Mouse (Mus musculus) kidney, embryonic 16.5 days (tissue): Measurements from ENCODE around the gene Lmbr1l. TPM values are rescaled to one million over a fixed set of nuclear protein-coding genes. Genes with fewer than 3 reads are reported as not detected.

Experiments used
- ATAC-seq: fragments of 200-750 bp; cut with Nextera tagmentation; 2 replicates; pipeline ENCODE4 v1.8.0; 2017; ENCODE audit warnings: moderate TSS enrichment; ENCODE audit not compliant: low FRiP score, low TSS enrichment
- H3K27ac ChIP-seq: fragments of 300-500 bp; sonication (generic); 2 replicates; pipeline ENCODE4 v1.5.1; 2014; ENCODE audit warnings: low read length
- H3K27me3 ChIP-seq: fragments of 300-500 bp; sonication (generic); 2 replicates; pipeline ENCODE4 v1.6.1; 2014; ENCODE audit warnings: low read length, control low read depth, mixed read lengths; ENCODE audit not compliant: insufficient read depth
- H3K36me3 ChIP-seq: fragments of 300-500 bp; sonication (generic); 2 replicates; pipeline ENCODE4 v1.6.1; 2014; ENCODE audit warnings: low read length, control low read depth, mixed read lengths; ENCODE audit not compliant: insufficient read depth
- H3K4me1 ChIP-seq: fragments of 300-500 bp; sonication (generic); 2 replicates; pipeline ENCODE4 v1.6.1; 2014; ENCODE audit warnings: low read length, control low read depth, mixed read lengths; ENCODE audit not compliant: insufficient read depth
- H3K4me2 ChIP-seq: fragments of 300-500 bp; sonication (generic); replicated peaks from 2 replicates; pipeline ENCODE4 v1.6.1; 2014; ENCODE audit warnings: low read depth, low read length
- H3K4me3 ChIP-seq: fragments of 300-500 bp; sonication (generic); 2 replicates; pipeline ENCODE4 v1.5.1; 2014; ENCODE audit warnings: mild to moderate bottlenecking, low read length
- H3K9ac ChIP-seq: fragments of 300-500 bp; sonication (generic); replicated peaks from 2 replicates; pipeline ENCODE4 v1.6.1; 2014; ENCODE audit warnings: low read length
- H3K9me3 ChIP-seq: fragments of 300-500 bp; sonication (generic); 2 replicates; pipeline ENCODE4 v1.6.1; 2016; ENCODE audit warnings: low read length, control low read depth
- WGBS: fragments of 180-500 bp; shearing (Covaris S2); extraction: QIAGEN DNeasy Blood & Tissue Kit; methylation state at CpG from one replicate; pipeline ENCODE4 v1.1.7; 2014; 5-methylcytosine and 5-hydroxymethylcytosine counted together
- polyA plus RNA-seq: library from polyadenylated mRNA; unstranded; fragments of >200 nt; fragmentation: Nextera tagmentation; extraction: Ambion mirVana; gene quantifications from 2 replicates; pipeline ENCODE4 v1.2.1, GENCODE M21; 2015

Gene Lmbr1l
- polyA plus RNA-seq: 17.6 and 18.9 TPM in 2 replicates

DNA sequence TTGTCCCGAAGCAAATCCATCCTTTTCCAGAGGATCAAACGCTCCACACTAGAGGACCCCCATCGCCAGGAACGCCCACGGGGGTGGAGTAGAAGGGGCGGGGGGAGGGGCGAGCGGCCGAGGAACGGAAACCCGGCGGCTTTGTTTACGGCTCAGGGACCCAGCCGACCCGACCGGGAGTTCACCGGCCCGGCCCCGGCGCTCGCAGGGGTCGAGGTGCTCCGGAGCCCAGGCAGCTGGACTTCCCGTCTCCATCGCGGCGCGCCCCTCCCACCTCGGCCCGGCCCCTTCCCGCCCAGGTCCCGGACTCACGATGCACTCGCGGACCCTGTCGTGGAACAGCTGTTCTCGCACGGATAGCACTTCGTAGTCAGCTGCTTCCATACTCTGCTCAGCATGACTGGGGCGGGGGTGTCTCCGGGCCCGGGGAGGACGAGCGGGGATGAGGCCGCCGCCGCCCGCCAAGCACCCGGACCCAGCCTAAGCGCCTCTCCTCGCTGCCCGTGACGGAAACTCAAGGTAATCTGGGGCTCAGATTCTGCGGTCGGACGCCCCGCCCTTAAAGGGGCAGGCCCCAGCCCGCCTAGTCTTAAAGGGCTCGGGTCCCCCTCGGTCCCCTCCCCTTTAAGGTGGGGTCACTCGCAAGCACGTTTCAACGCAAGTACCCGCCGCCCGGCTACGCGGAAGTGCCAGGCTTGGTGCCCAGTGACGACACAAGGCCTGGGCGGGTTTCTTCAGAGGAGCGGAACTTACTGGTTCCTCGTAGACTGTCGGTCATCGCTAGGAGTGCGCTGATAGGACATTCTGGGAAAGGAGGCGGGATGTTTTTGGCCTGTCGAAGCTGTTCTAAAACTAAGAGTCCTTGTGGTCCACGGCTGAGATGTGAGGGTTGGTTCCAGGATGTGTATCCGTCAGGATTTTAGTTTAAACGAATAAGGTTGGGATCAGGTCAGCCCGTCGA is at the start of gene Lmbr1l:
Lmbr1l (minus strand) TSS at position 694 of the 961 bp plus-strand sequence.
- Histone ChIP-seq H3K27me3 (no peaks in the 10 kb centered on the region), H3K4me3 (peak within 1 kb of the TSS; percentile 81), H3K4me2 (peak within 1 kb of the TSS; percentile 72), H3K9ac (peak within 1 kb of the TSS; percentile 82), H3K27ac (peak within 1 kb of the TSS; percentile 95), H3K9me3 (no peaks in the 10 kb centered on the region), H3K36me3 (peaks cover 2% of the 10 kb centered on the region), H3K4me1 (peaks cover 10% of the 10 kb centered on the region)
- WGBS: under 1% methylated on average over 80 of the region's 82 CpGs
- ATAC-seq: peak; percentile 99

DNA sequence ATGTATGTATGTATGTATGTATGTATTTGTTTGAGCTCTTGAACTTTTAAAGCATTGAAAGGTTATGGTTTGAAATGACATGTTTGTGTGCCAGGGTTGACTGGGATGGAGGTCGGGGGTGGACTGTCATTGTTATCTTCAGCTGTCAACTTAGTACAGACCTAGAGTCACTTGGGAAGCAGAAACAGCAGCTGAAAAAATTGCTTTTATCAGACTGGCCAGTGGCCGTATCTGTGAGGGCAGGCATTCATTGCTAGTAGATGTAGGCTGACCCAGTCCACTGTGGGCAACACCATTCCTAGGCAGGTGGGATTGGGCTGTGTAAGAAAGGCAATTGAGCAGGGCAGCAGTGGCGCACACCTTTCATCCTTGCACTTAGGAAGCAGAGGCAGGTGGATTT is 41.5 kb upstream of the Lmbr1l start:
- no peak overlapping the region for H3K4me2 ChIP-seq
- H3K27me3 ChIP-seq: no peaks in the 10 kb centered on the region
- H3K9ac ChIP-seq: no peak overlapping the region
- H3K4me3 ChIP-seq: no peak overlapping the region
- WGBS: 83% methylated on average over 3 of the region's 3 CpGs
- H3K36me3 ChIP-seq: no peaks in the 10 kb centered on the region
- peaks cover 4% of the 10 kb centered on the region; the same call in 1 of the 2 replicates for H3K4me1 ChIP-seq
- H3K9me3 ChIP-seq: no peaks in the 10 kb centered on the region
- no peak overlapping the region for H3K27ac ChIP-seq
- no peak for ATAC-seq

DNA sequence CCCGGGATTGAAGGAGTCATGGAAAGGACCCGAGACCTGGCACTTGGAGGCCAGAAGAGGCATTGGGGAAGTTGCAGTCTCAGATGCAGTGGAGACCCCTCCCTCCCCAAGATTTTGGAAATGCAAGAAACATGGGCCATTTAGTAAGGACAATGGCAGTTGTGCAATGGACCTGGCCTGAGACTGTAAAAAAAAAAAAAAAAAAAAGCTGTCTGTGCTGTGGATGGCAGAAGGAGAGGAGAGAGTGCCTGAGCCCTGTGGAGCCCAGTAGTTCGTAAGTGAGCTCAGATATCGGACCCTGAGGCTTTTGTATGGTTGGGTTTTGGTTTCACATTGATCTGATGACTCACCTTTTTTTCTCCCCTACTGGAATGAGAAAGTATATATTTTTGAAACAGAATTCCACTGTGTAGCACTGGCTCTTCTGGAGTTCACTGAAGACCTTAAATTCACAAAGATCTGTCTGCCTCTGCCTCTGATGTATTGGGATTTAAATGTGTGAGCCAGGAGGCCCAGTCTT is 40.9 kb upstream of the Lmbr1l start:
- Histone ChIP-seq H3K9ac (no peak overlapping the region), H3K9me3 (no peaks in the 10 kb centered on the region), H3K4me3 (no peak overlapping the region), H3K36me3 (no peaks in the 10 kb centered on the region), H3K27me3 (no peaks in the 10 kb centered on the region), H3K4me2 (no peak overlapping the region), H3K27ac (no peak overlapping the region), H3K4me1 (peaks cover 7% of the 10 kb centered on the region)
- ATAC-seq: no peak
- WGBS: 84% methylated on average over 4 of the region's 4 CpGs

DNA sequence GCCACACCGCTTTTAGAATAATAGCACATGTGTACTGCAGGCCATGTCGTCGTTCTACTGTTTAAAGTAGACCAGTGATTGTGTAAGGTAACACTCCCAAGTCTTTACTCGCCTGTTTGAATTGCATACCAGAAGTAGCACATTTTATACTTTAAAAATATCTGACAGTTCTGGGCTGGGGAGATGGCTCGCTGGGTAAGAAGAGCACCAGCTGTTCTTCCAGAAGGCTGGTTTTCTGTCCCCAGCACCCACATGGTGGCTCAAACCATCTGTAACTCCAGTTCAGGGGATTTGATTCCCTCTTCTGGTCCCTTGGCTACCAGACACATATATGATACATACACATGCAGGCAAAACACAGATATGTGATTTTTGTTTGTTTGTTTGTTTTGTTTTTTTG is 39.4 kb upstream of the Lmbr1l start:
- Histone ChIP-seq H3K4me1 (peaks cover 8% of the 10 kb centered on the region), H3K9ac (no peak overlapping the region), H3K9me3 (no peaks in the 10 kb centered on the region), H3K36me3 (no peaks in the 10 kb centered on the region), H3K27ac (no peak overlapping the region), H3K4me2 (no peak overlapping the region), H3K27me3 (no peaks in the 10 kb centered on the region), H3K4me3 (no peak overlapping the region)
- ATAC-seq: no peak
- WGBS: 69% methylated on average over 5 of the region's 5 CpGs

DNA sequence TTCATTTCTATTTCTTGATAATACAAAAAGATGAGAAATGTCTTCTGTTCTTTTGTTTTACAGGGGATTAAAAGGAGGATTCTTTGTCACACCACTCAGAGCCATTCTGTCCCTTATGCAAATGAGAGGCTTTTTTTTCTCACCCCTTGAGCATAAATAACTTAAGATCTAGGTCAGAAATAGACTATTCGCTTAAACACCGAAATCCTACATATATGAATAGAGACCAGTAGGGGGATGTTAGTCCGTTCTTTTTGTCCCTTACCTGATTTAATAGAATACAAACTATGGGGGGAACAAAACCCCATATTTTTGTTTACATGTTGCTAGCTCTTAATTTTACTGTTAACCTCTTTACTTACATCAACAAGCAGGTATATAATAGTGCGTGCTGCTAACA is 38.0 kb upstream of the Lmbr1l start:
- H3K9ac ChIP-seq: no peak overlapping the region
- no peak for ATAC-seq
- no peak overlapping the region for H3K4me3 ChIP-seq
- H3K27me3 ChIP-seq: no peaks in the 10 kb centered on the region
- no peak overlapping the region for H3K27ac ChIP-seq
- no peaks in the 10 kb centered on the region for H3K9me3 ChIP-seq
- no peak overlapping the region for H3K4me2 ChIP-seq
- 94% methylated on average over 4 of the region's 4 CpGs for WGBS
- H3K4me1 ChIP-seq: peaks cover 15% of the 10 kb centered on the region
- peaks cover 1% of the 10 kb centered on the region; the same call in 1 of the 2 replicates for H3K36me3 ChIP-seq

DNA sequence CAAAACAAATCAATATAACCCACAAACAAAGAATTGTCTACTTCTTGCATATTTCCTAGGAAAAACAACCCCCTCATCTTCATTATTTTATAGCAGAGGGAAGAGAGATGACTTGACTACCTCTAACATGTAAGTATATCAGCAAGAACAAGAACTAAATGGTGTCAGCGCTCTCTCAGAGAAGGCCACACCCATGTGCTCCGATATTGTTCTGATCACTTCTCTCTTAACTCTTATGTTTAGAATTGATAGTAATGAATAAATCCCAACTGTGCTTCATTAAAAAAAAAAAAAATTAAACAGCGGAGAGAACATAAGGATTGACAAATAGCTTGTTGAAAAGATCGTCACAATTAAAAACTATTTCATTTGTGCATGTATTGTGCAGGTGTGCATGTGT is 37.3 kb upstream of the Lmbr1l start:
- WGBS: 81% methylated on average over 4 of the region's 4 CpGs
- Histone ChIP-seq H3K9me3 (no peaks in the 10 kb centered on the region), H3K4me2 (no peak overlapping the region), H3K4me3 (no peak overlapping the region), H3K36me3 (peaks cover 3% of the 10 kb centered on the region; the same call in 1 of the 2 replicates), H3K27ac (no peak overlapping the region), H3K27me3 (no peaks in the 10 kb centered on the region), H3K9ac (no peak overlapping the region), H3K4me1 (peaks cover 15% of the 10 kb centered on the region)
- ATAC-seq: no peak

DNA sequence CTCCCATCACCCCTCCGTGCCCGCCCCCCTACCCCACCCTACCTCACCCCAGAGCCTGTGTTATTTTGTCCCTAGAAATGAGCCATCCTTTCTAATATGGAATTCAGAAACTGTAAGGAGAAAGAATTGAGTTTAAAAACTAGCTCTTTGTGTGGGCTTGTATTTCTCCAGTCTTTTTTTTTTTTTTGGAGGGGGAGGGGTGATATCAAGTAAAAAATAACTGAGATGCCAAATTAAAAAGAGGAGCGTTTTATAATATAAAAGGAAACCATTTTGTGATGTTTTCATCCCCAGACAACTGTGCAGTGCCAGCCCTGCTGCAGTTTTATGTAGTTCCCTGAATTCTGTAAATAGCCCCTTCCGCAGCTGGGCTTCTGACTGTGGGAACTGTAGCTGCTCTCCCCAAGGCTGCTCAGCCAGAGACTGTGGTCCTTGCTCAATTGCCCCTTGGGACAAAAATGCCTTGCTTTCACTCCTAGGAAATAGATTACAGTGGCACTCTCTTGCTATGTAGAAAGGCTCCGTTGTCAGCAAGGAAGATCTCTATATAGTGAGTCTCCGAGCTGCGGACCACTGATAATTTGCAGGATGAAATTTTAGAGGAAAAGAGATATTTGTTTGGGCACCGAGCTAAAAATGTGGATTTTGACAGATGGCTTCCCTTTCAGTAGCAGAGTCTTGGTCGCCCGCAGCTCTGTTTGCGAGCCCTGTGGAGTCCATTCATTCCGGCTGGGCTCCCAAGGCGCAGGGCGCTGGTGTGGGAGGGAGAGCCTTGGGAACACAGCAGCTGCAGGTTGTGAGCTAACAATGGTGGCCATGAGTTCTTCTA is 36.6 kb upstream of the Lmbr1l start:
- H3K9me3 ChIP-seq: no peaks in the 10 kb centered on the region
- peak overlapping the region; percentile 35 for H3K4me2 ChIP-seq
- peak overlapping the region; percentile 20 for H3K4me3 ChIP-seq
- no peak for ATAC-seq
- H3K27me3 ChIP-seq: no peaks in the 10 kb centered on the region
- peaks cover 3% of the 10 kb centered on the region; the same call in 1 of the 2 replicates for H3K36me3 ChIP-seq
- H3K4me1 ChIP-seq: peaks cover 15% of the 10 kb centered on the region
- H3K9ac ChIP-seq: peak overlapping the region; percentile 44
- H3K27ac ChIP-seq: 0 out of 2 replicates have a peak overlapping the region, but pooled peaks have one; percentile 10
- 23% methylated on average over 14 of the region's 14 CpGs for WGBS

DNA sequence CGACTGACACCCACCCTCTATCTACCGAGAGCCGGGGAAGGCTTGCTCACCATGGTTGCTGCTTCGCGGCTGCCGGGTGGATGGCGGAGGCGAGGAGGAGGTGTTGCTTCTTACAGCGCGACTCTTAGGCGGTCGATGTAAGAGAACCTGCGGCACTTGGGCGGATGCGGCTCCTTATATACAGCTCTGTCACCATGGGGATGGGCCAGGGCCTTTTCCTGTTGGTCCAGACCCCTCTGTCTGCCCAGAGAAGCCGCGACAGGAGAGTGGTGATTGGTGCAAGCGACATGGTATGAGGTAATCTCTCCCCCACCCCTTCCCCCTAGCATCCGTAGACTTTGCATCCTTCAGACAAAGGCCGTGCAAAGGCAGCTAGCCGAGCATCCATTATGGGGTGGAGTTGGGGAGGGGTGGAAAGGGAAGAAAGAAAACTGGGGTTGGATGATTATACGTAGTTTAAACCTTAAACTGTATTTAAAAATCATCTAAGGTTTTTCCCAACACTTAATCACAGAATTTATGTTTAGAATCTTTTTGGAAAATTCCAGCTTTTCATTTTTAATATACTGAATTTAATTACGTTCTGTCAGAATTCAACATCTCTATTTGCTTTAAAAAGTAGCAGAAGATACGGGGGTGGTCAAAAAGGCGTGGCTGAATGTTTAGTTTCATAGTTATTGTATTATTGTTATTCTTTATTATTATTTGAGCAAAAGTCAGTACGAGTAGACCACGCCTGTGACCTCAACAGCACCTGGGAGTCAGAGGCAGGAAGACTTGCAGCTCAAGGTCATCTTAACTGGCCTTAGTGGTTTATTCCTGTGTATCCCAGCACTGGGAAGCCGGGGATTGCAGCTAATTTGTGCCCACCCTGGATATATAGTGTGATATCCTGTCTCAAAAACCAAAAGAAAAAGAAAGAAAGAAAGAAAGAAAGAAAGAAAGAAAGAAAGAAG is 35.6 kb upstream of the Lmbr1l start, which contains the start of the genes Gm49450 and Tuba1a:
Gm49450 (minus strand) TSS at position 151 of the 956 bp plus-strand sequence.
Tuba1a (minus strand) TSS at position 303 of the 956 bp plus-strand sequence.
- Histone ChIP-seq H3K9me3 (no peaks in the 10 kb centered on the region), H3K36me3 (peaks cover 3% of the 10 kb centered on the region; the same call in 1 of the 2 replicates), H3K27ac (peak within 1 kb of the TSS; percentile 97), H3K9ac (peak within 1 kb of the TSS; percentile 84), H3K4me2 (peak within 1 kb of the TSS; percentile 67), H3K4me3 (peak within 1 kb of the TSS; percentile 64), H3K27me3 (no peaks in the 10 kb centered on the region), H3K4me1 (peaks cover 15% of the 10 kb centered on the region)
- WGBS: 5% methylated on average over 28 of the region's 28 CpGs
- peak; percentile 99 for ATAC-seq
